Mouse (Mus musculus) layer of hippocampus, adult 2 months (tissue): ENCODE measurements at regions not wholly inside any gene's neighbourhood (a gene's known extent, or its start where the extent isn't known, plus 50 kb on each side); places are given as distances from the start of the nearest gene placed in this dataset.

Experiments used
- DNase-seq, 2 experiments: peaks; one replicate each; pipeline ENCODE4 v3.0.0; 2022; ENCODE audit warnings: low spot score in 2 of 2
- H3K27ac ChIP-seq: fragments of 200-600 bp; 2 replicates; pipeline ENCODE4 v1.8.1; 2022
- H3K4me3 ChIP-seq: fragments of 200-600 bp; 2 replicates; pipeline ENCODE4 v1.8.1; 2022; ENCODE audit warnings: mild to moderate bottlenecking
- CTCF ChIP-seq: fragments of 200-600 bp; conservative IDR thresholded peaks from 2 replicates; pipeline ENCODE4 v1.8.1; 2022; ENCODE audit warnings: antibody characterized with exemption, mild to moderate bottlenecking, moderate library complexity

GRCm38 (mm10) chr17:93460409-93460808, 261.6 kb downstream of the Adcyap1 start:
- no peak overlapping the region for H3K27ac ChIP-seq
- no peak for TF ChIP-seq CTCF
- no peak for DNase-seq
- H3K4me3 ChIP-seq: no peak overlapping the region

- DNase-seq: no peak
- no peak overlapping the region for H3K27ac ChIP-seq
Measured at GRCm38 (mm10) chr17:93463621-93464211, 264.9 kb downstream of the Adcyap1 start.

GRCm38 (mm10) chr17:93482378-93482777, 283.6 kb downstream of the Adcyap1 start:
- H3K27ac ChIP-seq: no peak overlapping the region
- no peak for TF ChIP-seq CTCF

More at GRCm38 (mm10) chr17:93463621-93464211, 264.9 kb downstream of the Adcyap1 start:
- no peak for TF ChIP-seq CTCF
- H3K4me3 ChIP-seq: no peak overlapping the region

GRCm38 (mm10) chr17:93484540-93484939, 285.7 kb downstream of the Adcyap1 start:
- no peak overlapping the region for H3K4me3 ChIP-seq
- no peak overlapping the region for H3K27ac ChIP-seq
- DNase-seq: no peak
- TF ChIP-seq CTCF: no peak

More at GRCm38 (mm10) chr17:93482378-93482777, 283.6 kb downstream of the Adcyap1 start:
- no peak for DNase-seq
- no peak overlapping the region for H3K4me3 ChIP-seq

- Histone ChIP-seq H3K27ac (no peak overlapping the region), H3K4me3 (no peak overlapping the region)
- no peak for DNase-seq
- no peak for TF ChIP-seq CTCF
Measured at GRCm38 (mm10) chr17:93486442-93486841, 287.6 kb downstream of the Adcyap1 start.

GRCm38 (mm10) chr17:93489988-93490732, 291.3 kb downstream of the Adcyap1 start:
- no peak overlapping the region for H3K4me3 ChIP-seq
- peak in 1 of 2 experiments; percentile 19 for DNase-seq
- no peak for TF ChIP-seq CTCF
- no peak overlapping the region for H3K27ac ChIP-seq

GRCm38 (mm10) chr17:93508882-93509594, 310.2 kb downstream of the Adcyap1 start:
- Histone ChIP-seq H3K27ac (no peak overlapping the region), H3K4me3 (no peak overlapping the region)
- DNase-seq: no peak
- no peak for TF ChIP-seq CTCF

- no peak overlapping the region for H3K27ac ChIP-seq
- H3K4me3 ChIP-seq: no peak overlapping the region
- no peak for DNase-seq
- no peak for TF ChIP-seq CTCF
Measured at GRCm38 (mm10) chr17:93523406-93523805, 324.6 kb downstream of the Adcyap1 start.

GRCm38 (mm10) chr17:93525871-93526644, 327.2 kb downstream of the Adcyap1 start:
- TF ChIP-seq CTCF: no peak
- H3K4me3 ChIP-seq: no peak overlapping the region
- no peak overlapping the region for H3K27ac ChIP-seq
- no peak for DNase-seq

GRCm38 (mm10) chr17:93532535-93532934, 333.7 kb downstream of the Adcyap1 start:
- no peak for DNase-seq
- no peak overlapping the region for H3K27ac ChIP-seq
- peak; percentile 54 for TF ChIP-seq CTCF
- H3K4me3 ChIP-seq: no peak overlapping the region

- TF ChIP-seq CTCF: no peak
- Histone ChIP-seq H3K4me3 (no peak overlapping the region), H3K27ac (no peak overlapping the region)
- no peak for DNase-seq
Measured at GRCm38 (mm10) chr17:93534945-93535344, 336.1 kb downstream of the Adcyap1 start.

- TF ChIP-seq CTCF: no peak
- Histone ChIP-seq H3K27ac (no peak overlapping the region), H3K4me3 (no peak overlapping the region)
- no peak for DNase-seq
Measured at GRCm38 (mm10) chr17:93535751-93536150, 336.9 kb downstream of the Adcyap1 start.

GRCm38 (mm10) chr17:93541795-93542194, 343.0 kb downstream of the Adcyap1 start:
- Histone ChIP-seq H3K27ac (no peak overlapping the region), H3K4me3 (no peak overlapping the region)
- no peak for TF ChIP-seq CTCF
- no peak for DNase-seq
